Mouse (Mus musculus) v-Abl transformed pro-B cells (cell line): Measurements from ENCODE around the gene Naa60.

Experiments
- in situ Hi-C, 2 experiments: fragments of 400-800 bp; cut with MboI; formaldehyde crosslinking; loops; one replicate each; pipeline ENCODE4 v1.15.1; 2025; ENCODE audit not compliant: unreplicated experiment in 2 of 2

Gene Naa60

GRCm38 (mm10) chr16:3872216-3873047 is at the start of gene Naa60:
Gene Naa60, plus strand, starts transcription at chr16:3872375.
- in situ Hi-C loops: no loop called here

DNA sequence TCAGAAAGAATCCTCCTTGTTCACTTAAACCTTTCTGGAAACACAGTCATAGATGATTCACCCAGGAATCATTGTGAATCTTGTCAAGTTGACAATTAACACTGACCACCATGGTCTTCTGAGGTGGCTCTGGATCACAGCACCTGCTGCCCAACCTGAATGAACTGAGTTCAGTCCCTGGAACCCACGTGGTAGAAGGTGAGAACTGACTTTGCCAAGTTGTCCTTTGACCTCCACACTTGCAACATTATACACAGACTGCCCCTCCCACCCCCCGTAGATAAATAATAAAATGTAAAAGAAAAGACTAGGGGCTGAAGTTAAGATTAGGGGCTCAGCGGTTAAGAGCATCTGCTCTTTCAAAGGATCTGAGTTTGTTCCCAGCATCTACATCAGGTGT is 44.2 kb upstream of the Naa60 start:
- in situ Hi-C loops: no loop called here

DNA sequence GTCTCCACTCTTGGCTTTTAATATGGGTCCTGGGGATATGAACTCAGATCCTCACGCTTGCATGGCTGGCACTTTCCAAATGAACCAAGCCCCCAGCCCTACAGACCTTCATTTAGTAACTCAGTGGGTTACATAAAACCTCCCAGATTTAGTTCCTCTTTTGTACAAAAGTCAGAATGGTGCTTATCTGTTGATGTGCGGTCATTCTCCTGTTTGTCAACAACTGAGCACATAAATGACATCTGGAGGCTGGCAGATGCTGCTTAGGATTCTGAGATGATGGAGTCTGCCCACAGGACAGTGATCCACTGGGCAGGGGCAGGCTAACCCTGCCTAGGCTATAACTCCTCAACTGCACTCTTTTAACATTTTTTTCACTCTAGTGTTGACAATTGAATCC is 42.4 kb upstream of the Naa60 start:
- in situ Hi-C loops: no loop called here

DNA sequence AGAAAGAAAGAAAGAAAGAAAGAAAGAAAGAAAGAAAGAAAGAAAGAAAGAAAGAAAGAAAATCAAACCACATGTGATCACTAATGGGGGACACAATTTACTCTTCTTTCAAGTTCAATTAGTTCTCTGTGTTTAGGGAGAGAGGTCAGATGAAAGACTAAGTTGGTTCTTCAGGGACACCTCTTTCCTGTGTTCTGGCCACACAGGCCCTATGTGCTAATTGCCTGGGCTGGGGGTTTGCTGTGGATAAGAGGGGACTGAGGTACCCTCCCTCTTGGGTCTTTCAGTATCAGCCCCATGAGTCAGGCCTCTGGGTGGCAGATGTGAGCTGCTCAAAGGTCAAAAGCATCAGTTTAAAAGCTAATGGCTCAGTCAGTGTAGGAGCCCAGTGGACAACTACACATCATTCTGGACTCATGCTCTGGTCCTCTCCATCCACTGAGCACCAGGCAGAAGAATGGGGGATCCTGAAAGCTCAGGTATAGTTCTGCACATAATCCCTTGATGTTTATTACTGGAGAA is 41.5 kb upstream of the Naa60 start, which contains the start of gene Olfr15:
Gene Olfr15 (plus strand): TSS at position 291 of the 522 bp plus-strand sequence.
- in situ Hi-C loops: no loop called here

DNA sequence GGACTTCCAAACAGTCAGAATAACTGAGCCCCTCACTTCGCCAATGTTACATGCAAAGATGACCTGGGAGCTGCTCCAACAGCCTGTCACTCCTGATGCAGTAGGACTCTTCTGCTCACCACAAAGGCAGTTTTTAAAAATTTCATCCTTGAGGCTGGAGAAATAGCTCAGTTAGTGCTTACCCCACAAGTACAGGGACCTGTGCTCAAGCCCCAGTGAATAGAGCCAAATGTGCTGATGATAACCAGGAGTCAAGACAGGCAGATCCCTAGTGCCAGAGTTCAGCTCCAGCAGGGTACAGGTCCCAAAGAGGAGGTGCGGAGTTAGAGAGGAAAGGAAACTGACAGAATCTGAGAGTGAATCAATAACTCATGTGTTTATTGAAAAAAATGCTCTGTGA is 36.7 kb upstream of the Naa60 start:
- in situ Hi-C loops: loop anchor here (5.0 kb wide), 3 partner anchors 167 to 457 kb away; partner anchors contain the start of gene Slx4 (in 2 of the 2)

GRCm38 (mm10) chr16:3839157-3839885 is 32.9 kb upstream of the Naa60 start:
- in situ Hi-C loops: loop anchor here (5.0 kb wide), 3 partner anchors 163 to 453 kb away; partner anchors contain the start of gene Slx4 (in 2 of the 2)

- in situ Hi-C loops: loop anchor here (5.0 to 10.0 kb wide), 4 partner anchors 98 to 372 kb away; partner anchors contain the start of genes Crebbp (in 2 of the 2) and Zfp263 (in 1 of the 2)
These were observed 29.2 kb upstream of the Naa60 start for GRCm38 (mm10) chr16:3842989-3843388.

GRCm38 (mm10) chr16:3843796-3844195 is 28.4 kb upstream of the Naa60 start:
- in situ Hi-C loops: loop anchor here (5.0 to 10.0 kb wide), 4 partner anchors 99 to 371 kb away; partner anchors contain the start of genes Crebbp (in 2 of the 2) and Zfp263 (in 1 of the 2)

DNA sequence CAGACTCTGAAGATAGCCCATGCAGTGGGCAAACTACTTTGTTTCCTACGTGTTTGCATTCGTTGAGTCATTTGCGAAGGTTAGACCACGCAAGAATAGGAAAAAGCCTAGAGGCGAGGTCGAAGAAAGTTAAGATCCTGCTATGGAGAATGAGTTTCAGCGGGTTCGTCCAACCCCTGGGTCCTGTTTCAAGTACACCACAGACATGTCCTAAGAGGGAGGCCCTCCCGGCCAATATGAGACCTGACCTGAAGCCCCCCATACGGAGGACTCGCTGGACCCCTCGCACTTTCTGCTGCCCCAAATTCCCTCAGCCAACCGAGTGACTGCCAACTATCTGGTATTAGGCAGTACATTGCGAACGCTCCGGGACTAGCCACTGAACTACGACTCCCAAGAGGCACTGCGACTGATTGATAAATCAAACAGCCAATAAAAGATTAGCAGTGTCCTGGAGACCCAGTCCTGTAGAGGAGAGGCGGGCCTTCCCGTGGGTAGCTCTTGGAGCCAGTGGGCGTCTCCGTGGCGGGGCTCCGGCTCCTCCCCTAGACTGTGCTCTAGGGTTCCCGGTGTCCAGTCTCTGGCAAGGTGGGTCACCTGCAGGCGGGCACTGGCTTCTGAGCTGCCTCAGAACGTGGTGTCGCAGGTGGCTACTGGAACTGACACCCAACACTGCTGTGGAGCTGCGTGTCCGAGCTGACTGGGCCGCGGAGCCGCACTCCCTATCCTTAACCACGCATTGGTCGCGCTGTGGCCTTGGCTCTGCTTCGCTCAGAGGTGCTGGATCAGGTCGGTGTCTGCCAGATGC is 25.3 kb upstream of the Naa60 start, which contains the start of gene Zfp174:
Gene Zfp174 (plus strand): TSS at position 558 of the 808 bp plus-strand sequence.
- in situ Hi-C loops: loop anchor here (10.0 kb wide), 3 partner anchors 102 to 368 kb away; partner anchors contain the start of genes Crebbp (in 1 of the 2) and Zfp263 (in 1 of the 2)

- in situ Hi-C loops: loop anchor here (10.0 kb wide), 3 partner anchors 103 to 367 kb away; partner anchors contain the start of genes Crebbp (in 1 of the 2) and Zfp263 (in 1 of the 2)
These were observed 24.3 kb upstream of the Naa60 start for GRCm38 (mm10) chr16:3847871-3848270.

DNA sequence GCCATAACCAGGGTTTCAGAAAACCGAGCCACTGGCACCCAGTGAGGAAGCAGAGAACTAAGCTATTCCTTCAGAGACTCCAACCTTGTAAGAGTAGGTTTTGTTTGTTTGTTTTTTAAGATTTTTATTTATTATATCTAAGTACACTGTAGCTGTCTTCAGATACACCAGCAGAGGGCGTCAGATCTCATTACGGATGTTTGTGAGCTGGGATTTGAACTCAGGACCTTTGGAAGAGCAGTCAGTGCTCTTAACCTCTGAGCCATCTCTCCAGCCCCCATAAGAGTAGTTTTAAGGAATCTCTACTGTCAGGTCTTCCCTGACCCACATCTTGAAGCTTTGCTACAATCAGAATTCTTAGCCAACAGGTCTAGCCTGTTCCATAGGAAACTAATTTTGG is 23.8 kb upstream of the Naa60 start:
- in situ Hi-C loops: loop anchor here (10.0 kb wide), 3 partner anchors 104 to 366 kb away; partner anchors contain the start of genes Crebbp (in 1 of the 2) and Zfp263 (in 1 of the 2)

GRCm38 (mm10) chr16:3851301-3851700 is 20.9 kb upstream of the Naa60 start:
- in situ Hi-C loops: loop anchor here in 1 of 2 experiments (5.0 kb wide), 1 partner anchor 51 kb away; no protein-coding TSS in a partner anchor

GRCm38 (mm10) chr16:3852586-3852985 is 19.6 kb upstream of the Naa60 start:
- in situ Hi-C loops: loop anchor here in 1 of 2 experiments (5.0 kb wide), 1 partner anchor 50 kb away; no protein-coding TSS in a partner anchor

DNA sequence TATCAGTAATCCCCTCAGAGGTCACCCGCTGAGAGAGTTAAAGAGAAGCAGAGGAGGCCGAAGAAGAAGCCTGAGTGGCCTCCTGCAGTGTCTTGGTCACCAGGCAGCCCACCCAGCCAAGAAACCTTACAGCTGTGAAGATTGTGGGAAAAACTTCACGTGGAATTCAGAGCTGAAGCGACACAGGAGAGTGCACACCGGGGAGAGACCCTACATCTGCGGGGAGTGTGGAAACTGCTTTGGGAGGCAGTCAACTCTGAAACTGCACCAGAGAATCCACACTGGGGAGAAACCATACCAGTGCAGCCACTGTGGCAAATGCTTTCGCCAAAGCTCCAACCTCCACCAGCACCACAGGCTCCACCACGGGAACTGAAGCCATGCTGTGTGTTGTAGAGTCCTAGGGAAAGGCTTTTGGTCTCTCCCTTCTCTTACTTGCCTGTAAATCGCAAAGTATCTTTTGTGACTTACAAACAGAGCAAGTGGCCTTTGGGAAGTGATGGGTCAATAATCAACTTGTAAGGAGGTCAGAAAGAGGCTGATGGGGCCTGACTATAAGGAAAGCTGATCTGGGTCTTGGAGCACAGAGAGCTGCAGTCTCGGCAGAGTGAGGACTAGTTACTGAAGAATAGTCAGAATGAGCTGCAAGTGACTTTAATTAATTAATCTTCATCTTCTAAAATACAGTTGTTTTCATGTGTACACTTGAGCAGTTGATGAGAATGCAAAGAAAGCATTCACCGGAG is 17.6 kb upstream of the Naa60 start:
- in situ Hi-C loops: loop anchor here in 1 of 2 experiments (5.0 kb wide), 1 partner anchor 48 kb away; no protein-coding TSS in a partner anchor

DNA sequence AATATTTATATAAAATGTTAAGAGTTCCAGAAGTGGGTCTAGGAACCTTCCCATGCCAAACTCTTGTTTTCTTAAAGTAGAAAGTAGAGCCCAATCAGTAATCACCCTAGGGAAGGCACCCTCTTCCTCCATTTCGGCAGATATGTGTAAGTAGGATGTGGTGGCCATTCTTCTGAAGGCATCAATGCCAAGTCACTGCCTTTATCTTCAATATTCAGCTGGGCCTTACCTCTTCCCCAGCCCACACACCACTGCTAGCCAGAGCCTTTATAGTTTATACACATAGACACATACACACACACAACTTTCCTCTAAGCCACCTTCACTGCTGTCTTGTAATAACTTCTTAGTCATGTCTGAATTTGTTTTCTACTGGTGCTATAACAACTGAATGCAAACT is 16.4 kb upstream of the Naa60 start:
- in situ Hi-C loops: no loop called here

DNA sequence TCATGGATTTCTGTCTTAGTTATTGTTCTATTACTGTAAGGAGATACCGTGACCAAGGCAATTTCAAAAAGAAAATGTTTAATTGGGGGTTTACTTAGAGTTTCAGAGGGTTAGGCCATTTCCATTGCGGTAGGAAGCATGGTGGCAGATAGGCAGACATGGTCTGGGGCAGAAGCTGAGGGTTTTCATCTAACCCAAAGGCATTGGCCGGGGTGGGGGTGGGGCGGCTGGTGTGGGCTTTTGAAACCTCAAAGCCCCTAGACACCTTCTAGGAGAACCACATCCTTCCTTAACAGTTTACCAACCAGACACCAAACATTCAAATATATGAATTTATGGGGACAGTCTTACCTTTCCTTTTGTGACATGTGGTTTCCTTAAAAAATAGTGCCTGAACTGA is 12.9 kb upstream of the Naa60 start:
- in situ Hi-C loops: no loop called here

DNA sequence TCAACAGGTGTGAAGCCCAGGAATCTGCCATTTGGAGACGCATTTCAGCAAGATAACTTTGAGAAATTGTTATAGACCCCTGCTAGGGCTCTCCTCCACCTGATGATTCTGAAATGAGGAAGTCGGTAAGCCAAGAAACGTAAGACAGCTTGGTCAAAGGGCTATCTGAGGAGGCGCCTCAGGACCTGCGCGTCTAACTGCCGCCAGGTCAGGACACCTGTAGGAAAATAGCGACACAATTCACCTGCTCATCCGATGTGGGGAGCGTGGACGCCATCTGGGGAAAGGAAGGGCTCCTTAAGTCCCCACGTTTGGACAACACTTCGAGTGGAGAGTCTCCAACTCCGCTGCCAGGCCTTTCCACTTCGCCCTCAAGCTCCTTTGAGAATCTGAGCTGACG is 360 bp upstream of the Naa60 start:
- in situ Hi-C loops: no loop called here

- in situ Hi-C loops: no loop called here
These were observed 4.2 kb downstream of the Naa60 start for GRCm38 (mm10) chr16:3876346-3876745.
